Comparison of ENCODE assay signal across 11 mouse cellular contexts in genomic region chr7:16841078-16841477, GRCm38 (mm10). TPM values are rescaled to one million over a fixed set of nuclear protein-coding genes. Genes with fewer than 3 reads are reported as not detected.
DNase-seq lines count a peak whose midpoint lies in the region; ATAC-seq and TF ChIP-seq lines count a peak whose summit lies in the region.
"Had no signal": no experiment of that assay in that cellular context is flagged by ENCODE, and none has a peak within 500 bp of the region (broad histone marks: within the 10 kb centered on the region; RNA-seq: fewer than 3 reads in every experiment).

No protein-coding gene starts in this region.

- WGBS in heart, postnatal 0 days = 55% methylated on average over 4 of the region's 4 CpGs
- WGBS in midbrain, embryonic 12.5 days = 75% methylated on average over 4 of the region's 4 CpGs
- 83% methylated on average over 4 of the region's 4 CpGs for WGBS in midbrain, embryonic 10.5 days
- WGBS in limb, embryonic 13.5 days = 77% methylated on average over 4 of the region's 4 CpGs
- WGBS in thymus, adult 2 months = 25% methylated on average over 4 of the region's 4 CpGs
- 78% methylated on average over 4 of the region's 4 CpGs for WGBS in forebrain, embryonic 15.5 days

- H3K9ac ChIP-seq in heart, postnatal 0 days (replicated peaks; ENCODE audit: low read depth, low read length) = no peak overlapping the region
- H3K9ac ChIP-seq in midbrain, embryonic 12.5 days (replicated peaks) = no peak overlapping the region
- no peak overlapping the region for H3K9ac ChIP-seq in limb, embryonic 13.5 days
- H3K9ac ChIP-seq in forebrain, embryonic 15.5 days (replicated peaks) = no peak overlapping the region

- H3K27me3 ChIP-seq in heart, postnatal 0 days (ENCODE audit: control insufficient read depth, insufficient read depth, low read length) = no peaks in the 10 kb centered on the region
- H3K27me3 ChIP-seq in midbrain, embryonic 12.5 days = peaks cover 3% of the 10 kb centered on the region; the same call in 1 of the 2 replicates
- peaks cover 15% of the 10 kb centered on the region; the same call in 1 of the 2 replicates for H3K27me3 ChIP-seq in midbrain, embryonic 10.5 days (ENCODE audit: low read depth, poor library complexity, severe bottlenecking)
- H3K27me3 ChIP-seq in limb, embryonic 13.5 days = no peaks in the 10 kb centered on the region
- H3K27me3 ChIP-seq in thymus, adult 2 months (ENCODE audit: control insufficient read depth, insufficient read depth, low read length) = no peaks in the 10 kb centered on the region
- no peaks in the 10 kb centered on the region for H3K27me3 ChIP-seq in forebrain, embryonic 15.5 days

- TF ChIP-seq CTCF in heart, postnatal 0 days (IDR thresholded peaks at IDR 0.05; ENCODE audit: low read depth) = no peak
- no peak for TF ChIP-seq CTCF in thymus, adult 2 months (IDR thresholded peaks at IDR 0.05; ENCODE audit: borderline replicate concordance, control insufficient read depth, extremely low read depth, insufficient read depth, low read length, poor library complexity)

- peaks cover 10% of the 10 kb centered on the region; the same call in 1 of the 2 replicates for H3K4me1 ChIP-seq in heart, postnatal 0 days (ENCODE audit: control insufficient read depth, insufficient read depth)
- H3K4me1 ChIP-seq in midbrain, embryonic 12.5 days = peaks cover 30% of the 10 kb centered on the region
- peaks cover 46% of the 10 kb centered on the region for H3K4me1 ChIP-seq in midbrain, embryonic 10.5 days
- peaks cover 28% of the 10 kb centered on the region for H3K4me1 ChIP-seq in limb, embryonic 13.5 days
- H3K4me1 ChIP-seq in thymus, adult 2 months (replicated peaks; ENCODE audit: control insufficient read depth, insufficient read depth, low read length) = peaks cover 33% of the 10 kb centered on the region
- peaks cover 32% of the 10 kb centered on the region for H3K4me1 ChIP-seq in forebrain, embryonic 15.5 days

- intact Hi-C loops in heart, postnatal 25 days (cut with DNase I) = no loop called here

- ATAC-seq in heart, postnatal 0 days (ENCODE audit: insufficient read depth, low read depth) = no peak
- no peak for ATAC-seq in midbrain, embryonic 12.5 days (ENCODE audit: low FRiP score, low read depth)
- ATAC-seq in limb, embryonic 13.5 days (ENCODE audit: low FRiP score, low read depth) = no peak
- no peak for ATAC-seq in forebrain, embryonic 15.5 days (replicated peaks)

- DNase-seq in heart, postnatal 0 days (ENCODE audit: low spot score) = no peak
- DNase-seq in heart, postnatal 25 days (ENCODE audit: low spot score) = no peak
- no peak for DNase-seq in midbrain, embryonic 10.5 days (ENCODE audit: low spot score)
- peak; percentile 52 for DNase-seq in thymus, adult 2 months
- DNase-seq in adrenal gland, adult 2 months = no peak
- DNase-seq: kidney, adult 2 months; retina, postnatal 1 day had no signal

- H3K4me2 ChIP-seq in heart, postnatal 0 days (ENCODE audit: low read depth, low read length) = peak overlapping the region; percentile 1; the same call in 1 of the 2 replicates
- no peak overlapping the region for H3K4me2 ChIP-seq in midbrain, embryonic 12.5 days (replicated peaks)
- H3K4me2 ChIP-seq in limb, embryonic 13.5 days (replicated peaks) = no peak overlapping the region
- H3K4me2 ChIP-seq in forebrain, embryonic 15.5 days (replicated peaks) = no peak overlapping the region

- peaks cover 46% of the 10 kb centered on the region for H3K36me3 ChIP-seq in heart, postnatal 0 days (replicated peaks; ENCODE audit: control insufficient read depth, insufficient read depth, low read length)
- peaks cover 57% of the 10 kb centered on the region for H3K36me3 ChIP-seq in midbrain, embryonic 12.5 days
- peaks cover 61% of the 10 kb centered on the region for H3K36me3 ChIP-seq in midbrain, embryonic 10.5 days
- H3K36me3 ChIP-seq in limb, embryonic 13.5 days = peaks cover 55% of the 10 kb centered on the region
- peaks cover 20% of the 10 kb centered on the region; the same call in 1 of the 2 replicates for H3K36me3 ChIP-seq in thymus, adult 2 months (ENCODE audit: control insufficient read depth, insufficient read depth, low read length)
- peaks cover 40% of the 10 kb centered on the region for H3K36me3 ChIP-seq in forebrain, embryonic 15.5 days

- H3K9me3 ChIP-seq in heart, postnatal 0 days (replicated peaks; ENCODE audit: control insufficient read depth, low read length) = no peaks in the 10 kb centered on the region
- no peaks in the 10 kb centered on the region for H3K9me3 ChIP-seq in midbrain, embryonic 12.5 days
- no peaks in the 10 kb centered on the region for H3K9me3 ChIP-seq in midbrain, embryonic 10.5 days (replicated peaks)
- no peaks in the 10 kb centered on the region for H3K9me3 ChIP-seq in limb, embryonic 13.5 days
- no peaks in the 10 kb centered on the region for H3K9me3 ChIP-seq in forebrain, embryonic 15.5 days

- TF ChIP-seq EP300 in heart, postnatal 0 days (IDR thresholded peaks at IDR 0.05; ENCODE audit: low read depth) = no peak

- H3K27ac ChIP-seq in heart, postnatal 0 days (ENCODE audit: low read depth) = peak overlapping the region; percentile 90; the same call in 1 of the 2 replicates
- peak overlapping the region; percentile 25; the same call in 1 of the 2 replicates for H3K27ac ChIP-seq in midbrain, embryonic 12.5 days (replicated peaks)
- H3K27ac ChIP-seq in midbrain, embryonic 10.5 days (replicated peaks) = no peak overlapping the region
- peak overlapping the region; percentile 86; the same call in 1 of the 2 replicates for H3K27ac ChIP-seq in limb, embryonic 13.5 days
- peak overlapping the region; percentile 97 for H3K27ac ChIP-seq in thymus, adult 2 months (ENCODE audit: control insufficient read depth, insufficient read depth, low read length)
- no peak overlapping the region for H3K27ac ChIP-seq in forebrain, embryonic 15.5 days (replicated peaks)

- TF ChIP-seq POLR2A in thymus, adult 2 months (IDR thresholded peaks at IDR 0.05; ENCODE audit: control insufficient read depth, extremely low read depth, insufficient read depth, low read length, poor library complexity) = no peak

- no peak overlapping the region for H3K4me3 ChIP-seq in heart, postnatal 0 days (ENCODE audit: low read depth, low read length)
- no peak overlapping the region for H3K4me3 ChIP-seq in midbrain, embryonic 12.5 days
- no peak overlapping the region for H3K4me3 ChIP-seq in midbrain, embryonic 10.5 days
- no peak overlapping the region for H3K4me3 ChIP-seq in limb, embryonic 13.5 days
- peak overlapping the region; percentile 16 for H3K4me3 ChIP-seq in thymus, adult 2 months (ENCODE audit: control insufficient read depth, insufficient read depth, low read length)
- no peak overlapping the region for H3K4me3 ChIP-seq in forebrain, embryonic 15.5 days

RNA-seq across cellular contexts. Expression of gene Prkd2, which starts 1.6 kb away (rescaled TPM):
- 10.6 and 13.4 TPM in 2 replicates for total RNA-seq in heart, postnatal 0 days (2014; rRNA removed; ENCODE audit: low replicate concordance)
- polyA plus RNA-seq in heart, postnatal 0 days (2015; fragmentation: Nextera tagmentation; extraction: Ambion mirVana) = 8.3 and 8.8 TPM in 2 replicates
- total RNA-seq in heart, postnatal 25 days (2021) = 10 to 100 TPM; 18.0 to 22.9 TPM
- polyA plus RNA-seq in midbrain, embryonic 12.5 days (2016; fragmentation: Nextera tagmentation; extraction: Ambion mirVana) = 10.2 and 12.0 TPM in 2 replicates
- polyA plus RNA-seq in midbrain, embryonic 10.5 days (2016; fragmentation: Nextera tagmentation; extraction: Ambion mirVana) = 11.1 and 11.8 TPM in 2 replicates
- 20.8 and 20.9 TPM in 2 replicates for polyA plus RNA-seq in limb, embryonic 13.5 days (2015; fragmentation: Nextera tagmentation; extraction: Ambion mirVana)
- polyA plus RNA-seq in thymus, adult 2 months (2012; rRNA removed) = 363 and 406 TPM in 2 replicates
- 7.0 and 8.0 TPM in 2 replicates for polyA plus RNA-seq in forebrain, embryonic 15.5 days (2015; fragmentation: Nextera tagmentation; extraction: Ambion mirVana)
- 10 to 100 TPM; 16.0 to 18.4 TPM for total RNA-seq in adrenal gland, adult 2 months (2021)
- polyA plus RNA-seq in adrenal gland, adult 2 months (2012; rRNA removed) = 39.2 and 47.2 TPM in 2 replicates

RNA-seq across cellular contexts. Expression of gene Fkrp, which starts 24.5 kb away (rescaled TPM):
- total RNA-seq in heart, postnatal 0 days (2014; rRNA removed; ENCODE audit: low replicate concordance) = 40.4 and 54.2 TPM in 2 replicates
- polyA plus RNA-seq in heart, postnatal 0 days (2015; fragmentation: Nextera tagmentation; extraction: Ambion mirVana) = 28.0 and 28.9 TPM in 2 replicates
- total RNA-seq in heart, postnatal 25 days (2021) = 10 to 100 TPM; 46.2 to 48.0 TPM
- 36.9 and 41.2 TPM in 2 replicates for polyA plus RNA-seq in midbrain, embryonic 12.5 days (2016; fragmentation: Nextera tagmentation; extraction: Ambion mirVana)
- polyA plus RNA-seq in midbrain, embryonic 10.5 days (2016; fragmentation: Nextera tagmentation; extraction: Ambion mirVana) = 28.3 and 32.9 TPM in 2 replicates
- polyA plus RNA-seq in limb, embryonic 13.5 days (2015; fragmentation: Nextera tagmentation; extraction: Ambion mirVana) = 32.4 and 33.3 TPM in 2 replicates
- 48.7 and 51.5 TPM in 2 replicates for polyA plus RNA-seq in thymus, adult 2 months (2012; rRNA removed)
- polyA plus RNA-seq in forebrain, embryonic 15.5 days (2015; fragmentation: Nextera tagmentation; extraction: Ambion mirVana) = 28.2 and 29.0 TPM in 2 replicates
- 10 to 100 TPM; 23.9 to 29.5 TPM for total RNA-seq in adrenal gland, adult 2 months (2021)
- 46.3 and 49.6 TPM in 2 replicates for polyA plus RNA-seq in adrenal gland, adult 2 months (2012; rRNA removed)

RNA-seq across cellular contexts. Expression of gene Strn4, which starts 25.4 kb away (rescaled TPM):
- total RNA-seq in heart, postnatal 0 days (2014; rRNA removed; ENCODE audit: low replicate concordance) = 128 and 148 TPM in 2 replicates
- 55.5 and 61.1 TPM in 2 replicates for polyA plus RNA-seq in heart, postnatal 0 days (2015; fragmentation: Nextera tagmentation; extraction: Ambion mirVana)
- total RNA-seq in heart, postnatal 25 days (2021) = 10 to 100 TPM; 54.8 to 65.5 TPM
- polyA plus RNA-seq in midbrain, embryonic 12.5 days (2016; fragmentation: Nextera tagmentation; extraction: Ambion mirVana) = 191 and 196 TPM in 2 replicates
- 108 and 137 TPM in 2 replicates for polyA plus RNA-seq in midbrain, embryonic 10.5 days (2016; fragmentation: Nextera tagmentation; extraction: Ambion mirVana)
- polyA plus RNA-seq in limb, embryonic 13.5 days (2015; fragmentation: Nextera tagmentation; extraction: Ambion mirVana) = 117 and 124 TPM in 2 replicates
- polyA plus RNA-seq in thymus, adult 2 months (2012; rRNA removed) = 307 and 318 TPM in 2 replicates
- polyA plus RNA-seq in forebrain, embryonic 15.5 days (2015; fragmentation: Nextera tagmentation; extraction: Ambion mirVana) = 185 and 193 TPM in 2 replicates
- 10 to 100 TPM; 58.9 to 64.1 TPM for total RNA-seq in adrenal gland, adult 2 months (2021)
- 121 and 138 TPM in 2 replicates for polyA plus RNA-seq in adrenal gland, adult 2 months (2012; rRNA removed)

RNA-seq across cellular contexts. Expression of gene Dact3, which starts 34.0 kb away (rescaled TPM):
- total RNA-seq in heart, postnatal 0 days (2014; rRNA removed; ENCODE audit: low replicate concordance) = 63.9 and 69.6 TPM in 2 replicates
- 3.8 TPM in 2 replicates for polyA plus RNA-seq in heart, postnatal 0 days (2015; fragmentation: Nextera tagmentation; extraction: Ambion mirVana)
- total RNA-seq in heart, postnatal 25 days (2021) = 10 to 100 TPM; 15.2 to 17.4 TPM
- polyA plus RNA-seq in midbrain, embryonic 12.5 days (2016; fragmentation: Nextera tagmentation; extraction: Ambion mirVana) = 4.7 and 6.2 TPM in 2 replicates
- 1.9 and 2.2 TPM in 2 replicates for polyA plus RNA-seq in midbrain, embryonic 10.5 days (2016; fragmentation: Nextera tagmentation; extraction: Ambion mirVana)
- polyA plus RNA-seq in limb, embryonic 13.5 days (2015; fragmentation: Nextera tagmentation; extraction: Ambion mirVana) = 5.1 and 6.1 TPM in 2 replicates
- polyA plus RNA-seq in thymus, adult 2 months (2012; rRNA removed) = 3.8 and 4.4 TPM in 2 replicates
- polyA plus RNA-seq in forebrain, embryonic 15.5 days (2015; fragmentation: Nextera tagmentation; extraction: Ambion mirVana) = 3.3 and 3.4 TPM in 2 replicates
- 1 to 10 TPM; 2.5 to 5.3 TPM for total RNA-seq in adrenal gland, adult 2 months (2021)
- polyA plus RNA-seq in adrenal gland, adult 2 months (2012; rRNA removed) = 16.2 and 22.1 TPM in 2 replicates
- total RNA-seq: monocyte, adult 5-6 weeks had no signal

RNA-seq across cellular contexts. Expression of gene Gng8, which starts 50.5 kb away (rescaled TPM):
- total RNA-seq in heart, postnatal 0 days (2014; rRNA removed; ENCODE audit: low replicate concordance) = 0.27 and 4.0 TPM in 2 replicates
- 1.7 and 2.5 TPM in 2 replicates for polyA plus RNA-seq in heart, postnatal 0 days (2015; fragmentation: Nextera tagmentation; extraction: Ambion mirVana)
- under 1 TPM; 0.45 to 0.86 TPM for total RNA-seq in heart, postnatal 25 days (2021)
- 12.1 and 26.0 TPM in 2 replicates for polyA plus RNA-seq in midbrain, embryonic 12.5 days (2016; fragmentation: Nextera tagmentation; extraction: Ambion mirVana)
- 5.4 and 8.5 TPM in 2 replicates for polyA plus RNA-seq in midbrain, embryonic 10.5 days (2016; fragmentation: Nextera tagmentation; extraction: Ambion mirVana)
- polyA plus RNA-seq in limb, embryonic 13.5 days (2015; fragmentation: Nextera tagmentation; extraction: Ambion mirVana) = 15.4 and 16.0 TPM in 2 replicates
- 0.62 and 1.7 TPM in 2 replicates for polyA plus RNA-seq in thymus, adult 2 months (2012; rRNA removed)
- polyA plus RNA-seq in forebrain, embryonic 15.5 days (2015; fragmentation: Nextera tagmentation; extraction: Ambion mirVana) = 4.4 TPM in 2 replicates
- total RNA-seq in adrenal gland, adult 2 months (2021) = under 1 TPM; 0.43 to 0.69 TPM
- 1.0 and 1.7 TPM in 2 replicates for polyA plus RNA-seq in adrenal gland, adult 2 months (2012; rRNA removed)
- total RNA-seq: monocyte, adult 5-6 weeks had no signal

Comparison
In these comparisons a context has a peak if more than half of its experiments do, and no peak if none do; other contexts are left out.
1. H3K27ac ChIP-seq: peak in heart, postnatal 0 days (single experiment), midbrain, embryonic 12.5 days (single experiment), limb, embryonic 13.5 days (single experiment) and thymus, adult 2 months (single experiment); none in midbrain, embryonic 10.5 days (single experiment) and forebrain, embryonic 15.5 days (single experiment).